Mouse (Mus musculus) embryonic facial prominence, embryonic 11.5 days (tissue): ENCODE data around the gene Usp43. TPM values are rescaled to one million over a fixed set of nuclear protein-coding genes. Genes with fewer than 3 reads are reported as not detected.

Experiments
- ATAC-seq: fragments of 200-750 bp; cut with Nextera tagmentation; replicated peaks from 2 replicates; pipeline ENCODE4 v1.8.0; 2017; ENCODE audit warnings: low read depth; ENCODE audit not compliant: insufficient number of reproducible peaks, low FRiP score, low TSS enrichment
- DNase-seq: peaks from one replicate; pipeline ENCODE4 v3.0.0-alpha.2; 2015; ENCODE audit warnings: low spot score
- H3K27ac ChIP-seq: fragments of 300-500 bp; sonication (generic); replicated peaks from 2 replicates; pipeline ENCODE4 v1.5.1; 2014; ENCODE audit warnings: mild to moderate bottlenecking, low read depth, low read length, control low read depth
- H3K27me3 ChIP-seq: fragments of 300-500 bp; sonication (generic); 2 replicates; pipeline ENCODE4 v1.6.1; 2014; ENCODE audit warnings: mild to moderate bottlenecking, low read length, moderate library complexity, mixed read lengths; ENCODE audit not compliant: control insufficient read depth, insufficient read depth
- H3K36me3 ChIP-seq: fragments of 300-500 bp; sonication (generic); replicated peaks from 2 replicates; pipeline ENCODE4 v1.6.1; 2014; ENCODE audit warnings: low read depth, mild to moderate bottlenecking, low read length, moderate library complexity, mixed read lengths; ENCODE audit not compliant: control insufficient read depth, insufficient read depth
- H3K4me1 ChIP-seq: fragments of 300-500 bp; sonication (generic); 2 replicates; pipeline ENCODE4 v1.6.1; 2014; ENCODE audit warnings: low read length, mixed read lengths; ENCODE audit not compliant: control insufficient read depth, insufficient read depth
- H3K4me2 ChIP-seq: fragments of 300-500 bp; sonication (generic); 2 replicates; pipeline ENCODE4 v1.6.1; 2014; ENCODE audit warnings: low read depth, mild to moderate bottlenecking, control low read depth, low read length, moderate library complexity
- H3K4me3 ChIP-seq: fragments of 300-500 bp; sonication (generic); 2 replicates; pipeline ENCODE4 v1.5.1; 2014; ENCODE audit warnings: low read depth, low read length, control low read depth
- H3K9ac ChIP-seq: fragments of 300-500 bp; sonication (generic); replicated peaks from 2 replicates; pipeline ENCODE4 v1.6.1; 2014; ENCODE audit warnings: mild to moderate bottlenecking, control low read depth, low read length
- H3K9me3 ChIP-seq: fragments of 300-500 bp; sonication (generic); replicated peaks from 2 replicates; pipeline ENCODE4 v1.6.1; 2016; ENCODE audit warnings: mild to moderate bottlenecking, low read length, inconsistent platforms, mixed read lengths; ENCODE audit not compliant: control insufficient read depth
- WGBS: fragments of 180-500 bp; shearing (Covaris S2); extraction: QIAGEN DNeasy Blood & Tissue Kit; methylation state at CpG from one replicate; pipeline ENCODE4 v1.1.7; 2014; 5-methylcytosine and 5-hydroxymethylcytosine counted together
- polyA plus RNA-seq: library from polyadenylated mRNA; unstranded; fragments of >200 nt; fragmentation: Nextera tagmentation; extraction: Ambion mirVana; gene quantifications from 2 replicates; pipeline ENCODE4 v1.2.1, GENCODE M21; 2014

Usp43 gene
- polyA plus RNA-seq, 1 experiment from 2014 or later, result 0.70 TPM

DNA sequence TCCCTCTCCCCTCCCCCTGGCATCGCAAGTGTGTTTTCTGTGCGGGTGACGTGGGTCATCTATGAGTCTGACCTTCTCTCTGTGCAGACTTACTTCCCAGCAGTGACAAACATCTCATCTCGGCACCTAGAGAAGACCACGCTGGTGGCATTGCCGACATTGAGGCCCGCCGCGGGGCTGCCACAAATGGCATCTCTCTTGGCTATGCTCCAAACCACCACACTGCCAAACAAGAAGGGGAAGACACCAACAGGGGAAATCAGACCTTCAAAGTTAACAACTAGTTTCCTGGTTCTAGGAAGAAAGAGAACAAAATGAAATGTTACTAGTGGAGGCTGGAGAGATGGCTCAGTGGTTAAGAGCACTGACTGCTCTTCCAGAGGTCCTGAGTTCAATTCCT is 27.5 kb upstream of the Usp43 start:
- H3K27ac ChIP-seq, result no peak overlapping the region
- no peak overlapping the region for H3K9ac ChIP-seq
- no peaks in the 10 kb centered on the region for H3K36me3 ChIP-seq
- no peak overlapping the region for H3K4me2 ChIP-seq
- H3K9me3 ChIP-seq, result no peaks in the 10 kb centered on the region
- no peaks in the 10 kb centered on the region for H3K4me1 ChIP-seq
- DNase-seq (no peak), ATAC-seq (no peak)
- WGBS, result 90% methylated on average over 9 of the region's 9 CpGs
- H3K4me3 ChIP-seq, result no peak overlapping the region
- H3K27me3 ChIP-seq, result no peaks in the 10 kb centered on the region

DNA sequence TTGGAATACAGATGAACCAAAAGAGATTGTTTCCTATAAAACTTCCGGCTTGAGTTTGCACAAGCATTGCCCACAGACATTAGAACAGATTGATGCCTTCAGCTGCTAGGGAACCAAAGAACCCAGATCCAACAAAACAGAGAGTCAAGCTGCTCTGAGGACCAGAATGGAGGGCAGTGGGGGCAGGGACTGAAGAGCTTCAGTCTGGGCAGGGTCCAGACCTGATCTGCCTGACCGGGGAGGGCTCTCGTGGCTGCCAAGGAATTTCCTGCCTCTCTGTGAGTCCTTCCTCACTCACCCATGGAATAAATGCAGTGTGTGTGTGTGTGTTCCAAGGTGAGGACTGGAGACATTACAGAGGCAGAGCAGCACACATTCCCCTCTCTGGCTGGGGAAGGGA is 26.3 kb upstream of the Usp43 start:
- H3K9me3 ChIP-seq, result no peaks in the 10 kb centered on the region
- no peak overlapping the region for H3K4me3 ChIP-seq
- H3K4me2 ChIP-seq, result no peak overlapping the region
- no peak for ATAC-seq
- H3K4me1 ChIP-seq, result no peaks in the 10 kb centered on the region
- no peaks in the 10 kb centered on the region for H3K27me3 ChIP-seq
- H3K9ac ChIP-seq, result no peak overlapping the region
- WGBS, result 46% methylated on average over 3 of the region's 3 CpGs
- DNase-seq, result no peak
- no peak overlapping the region for H3K27ac ChIP-seq
- H3K36me3 ChIP-seq, result no peaks in the 10 kb centered on the region

GRCm38 (mm10) chr11:67932156-67932555 is 10.2 kb upstream of the Usp43 start:
- WGBS, result 94% methylated on average over 3 of the region's 3 CpGs
- Histone ChIP-seq H3K36me3 (no peaks in the 10 kb centered on the region), H3K9ac (no peak overlapping the region), H3K4me1 (no peaks in the 10 kb centered on the region), H3K27me3 (no peaks in the 10 kb centered on the region), H3K4me3 (no peak overlapping the region), H3K27ac (no peak overlapping the region), H3K4me2 (no peak overlapping the region), H3K9me3 (no peaks in the 10 kb centered on the region)
- ATAC-seq (no peak), DNase-seq (no peak)

DNA sequence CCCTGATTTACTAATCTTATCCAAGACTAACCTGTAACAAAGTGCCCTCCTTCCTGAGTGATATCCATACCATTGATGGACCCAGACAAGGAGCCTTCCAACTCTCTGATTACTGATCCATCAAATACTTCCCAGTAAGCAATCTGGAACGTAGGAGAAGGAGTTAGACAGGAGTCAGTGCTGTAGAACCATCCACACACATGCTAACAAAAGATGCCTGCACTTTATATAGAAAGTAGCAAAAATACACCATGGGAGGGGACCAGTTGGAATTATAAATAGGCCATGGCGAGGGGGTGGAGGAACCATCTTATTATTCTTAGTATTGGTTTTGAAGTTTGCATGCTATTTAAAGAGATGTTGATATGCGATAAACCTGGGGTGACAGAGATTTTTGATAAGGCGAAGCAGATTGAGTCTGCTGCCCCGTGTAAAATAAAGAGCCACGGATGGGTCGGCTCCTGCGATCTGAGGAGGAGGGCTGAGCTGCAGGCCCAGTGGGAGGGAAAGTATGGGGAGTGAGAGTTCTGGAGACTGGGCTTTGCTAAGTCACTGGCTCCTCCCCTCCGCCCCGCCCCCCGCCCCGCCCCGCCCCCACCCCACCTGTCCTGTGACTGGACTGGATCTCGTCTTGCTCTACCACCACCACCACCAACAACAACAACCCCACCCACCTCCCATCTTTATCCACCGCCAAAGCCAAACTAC is 4.5 kb upstream of the Usp43 start:
- 14% methylated on average over 15 of the region's 15 CpGs for WGBS
- DNase-seq (no peak), ATAC-seq (no peak)
- H3K4me1 ChIP-seq, result no peaks in the 10 kb centered on the region
- H3K27ac ChIP-seq, result no peak overlapping the region
- H3K4me3 ChIP-seq, result no peak overlapping the region
- no peak overlapping the region for H3K9ac ChIP-seq
- peaks cover 6% of the 10 kb centered on the region for H3K27me3 ChIP-seq
- H3K36me3 ChIP-seq, result no peaks in the 10 kb centered on the region
- H3K9me3 ChIP-seq, result no peaks in the 10 kb centered on the region
- H3K4me2 ChIP-seq, result no peak overlapping the region

- Histone ChIP-seq H3K4me3 (no peak overlapping the region), H3K27ac (no peak overlapping the region), H3K4me1 (no peaks in the 10 kb centered on the region; the same call in 1 of the 2 replicates), H3K27me3 (peaks cover 18% of the 10 kb centered on the region), H3K9ac (no peak overlapping the region), H3K4me2 (no peak overlapping the region), H3K36me3 (no peaks in the 10 kb centered on the region), H3K9me3 (no peaks in the 10 kb centered on the region)
- ATAC-seq, result no peak
- WGBS, result 88% methylated on average over 13 of the region's 13 CpGs
- no peak for DNase-seq
Observed at GRCm38 (mm10) chr11:67925000-67925399, 3.0 kb upstream of the Usp43 start.

DNA sequence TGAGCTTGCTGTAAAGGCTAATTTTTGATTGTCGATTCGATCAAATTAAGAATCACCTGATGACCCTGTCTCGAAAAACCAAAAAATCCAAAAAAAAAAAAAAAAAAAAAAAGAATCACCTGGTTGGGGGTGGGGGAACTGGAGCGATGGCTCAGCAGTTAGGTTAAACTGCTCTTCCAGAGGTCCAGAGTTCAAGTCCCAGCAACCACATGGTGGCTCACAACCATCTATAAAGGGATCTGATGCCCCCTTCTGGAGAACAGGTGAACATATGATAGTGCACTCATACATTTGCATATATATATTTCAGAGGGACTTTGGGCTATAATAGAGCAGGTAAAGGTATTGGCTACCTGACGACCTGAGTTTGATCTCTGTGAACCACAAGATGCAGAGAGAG is 1.8 kb upstream of the Usp43 start:
- ATAC-seq (no peak), DNase-seq (no peak)
- no peaks in the 10 kb centered on the region; the same call in 1 of the 2 replicates for H3K4me1 ChIP-seq
- no peaks in the 10 kb centered on the region for H3K36me3 ChIP-seq
- peaks cover 18% of the 10 kb centered on the region for H3K27me3 ChIP-seq
- no peak overlapping the region for H3K9ac ChIP-seq
- no peak overlapping the region for H3K27ac ChIP-seq
- H3K4me3 ChIP-seq, result no peak overlapping the region
- H3K9me3 ChIP-seq, result no peaks in the 10 kb centered on the region
- no peak overlapping the region for H3K4me2 ChIP-seq
- WGBS, result 93% methylated on average over 5 of the region's 5 CpGs

DNA sequence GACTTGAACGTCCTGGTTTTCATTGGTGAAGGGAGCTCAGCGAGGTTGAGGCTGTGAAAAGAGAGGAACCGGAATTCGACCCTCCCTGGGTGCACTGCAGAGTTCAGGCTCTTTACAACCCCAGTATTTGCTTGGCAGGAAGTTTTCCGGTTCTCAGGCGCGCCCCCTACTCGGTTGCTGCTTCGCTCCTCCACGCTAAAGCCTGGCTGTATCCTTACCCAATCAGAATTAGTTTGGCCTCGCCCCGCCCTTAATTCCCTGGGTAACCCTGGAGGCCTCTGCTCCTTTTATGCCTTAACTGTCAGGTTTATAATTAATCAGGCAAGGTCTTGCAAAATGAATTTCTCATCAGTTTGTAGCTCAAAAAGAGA is 787 bp upstream of the Usp43 start:
- peak; percentile 86 for DNase-seq
- H3K9ac ChIP-seq, result no peak overlapping the region
- peak overlapping the region; percentile 100 for H3K4me2 ChIP-seq
- H3K27ac ChIP-seq, result no peak overlapping the region
- ATAC-seq, result peak; percentile 84
- H3K27me3 ChIP-seq, result peaks cover 18% of the 10 kb centered on the region
- H3K9me3 ChIP-seq, result no peaks in the 10 kb centered on the region
- WGBS, result under 1% methylated on average over 12 of the region's 12 CpGs
- peak overlapping the region; percentile 75 for H3K4me3 ChIP-seq
- H3K36me3 ChIP-seq, result no peaks in the 10 kb centered on the region
- no peaks in the 10 kb centered on the region; the same call in 1 of the 2 replicates for H3K4me1 ChIP-seq

GRCm38 (mm10) chr11:67921091-67921826 is 694 bp downstream of the Usp43 start:
- H3K9me3 ChIP-seq, result no peaks in the 10 kb centered on the region
- no peak overlapping the region for H3K27ac ChIP-seq
- H3K36me3 ChIP-seq, result no peaks in the 10 kb centered on the region
- peak; percentile 21; the same call in 1 of the 2 replicates for ATAC-seq
- peak overlapping the region; percentile 47 for H3K9ac ChIP-seq
- H3K4me2 ChIP-seq, result peak overlapping the region; percentile 100
- WGBS, result 2% methylated on average over 47 of the region's 47 CpGs
- peaks cover 18% of the 10 kb centered on the region for H3K27me3 ChIP-seq
- H3K4me3 ChIP-seq, result peak overlapping the region; percentile 75
- peak; percentile 57 for DNase-seq
- no peaks in the 10 kb centered on the region; the same call in 1 of the 2 replicates for H3K4me1 ChIP-seq
